Mouse (Mus musculus): ENCODE measurements at regions not wholly inside any gene's neighbourhood (a gene's known extent, or its start where the extent isn't known, plus 50 kb on each side); places are given as distances from the start of the nearest gene placed in this dataset.

- Histone ChIP-seq H3K27ac (no peak overlapping the region), H3K9ac (replicated peaks) (no peak overlapping the region), H3K36me3 (replicated peaks; ENCODE audit: control insufficient read depth, insufficient read depth, low read depth) (no peaks in the 10 kb centered on the region), H3K4me3 (ENCODE audit: insufficient read depth in 1 of 2, low read depth in 2 of 2, low read length in 2 of 2) (no peak overlapping the region), H3K4me2 (ENCODE audit: low read depth) (no peak overlapping the region), H3K9me3 (ENCODE audit: control insufficient read depth, low read length) (no peaks in the 10 kb centered on the region), H3K4me1 (replicated peaks; ENCODE audit: control insufficient read depth in 2 of 2, insufficient read depth in 2 of 2, low read length in 1 of 2) (no peaks in the 10 kb centered on the region; a peak in 1 of 4 replicates), H3K27me3 (ENCODE audit: control insufficient read depth, insufficient read depth, low read length) (no peaks in the 10 kb centered on the region)
- 58% methylated on average over 10 of the region's 10 CpGs for WGBS (ENCODE audit: insufficient replicate concordance)
- no peak for ATAC-seq (ENCODE audit: insufficient read depth)
- DNase-seq (ENCODE audit: low read depth in 3 of 3, low spot score in 3 of 3), result peak; percentile 4 to 7 (median 6)
- TF ChIP-seq EP300 (IDR thresholded peaks at IDR 0.05; ENCODE audit: low read depth) (no peak), CTCF (IDR thresholded peaks at IDR 0.05; ENCODE audit: low read depth) (no peak)
Measured at GRCm38 (mm10) chr4:8309241-8309987, 70.6 kb upstream of the Car8 start.

- Histone ChIP-seq H3K4me1 (replicated peaks; ENCODE audit: control insufficient read depth in 2 of 2, insufficient read depth in 2 of 2, low read length in 1 of 2) (no peaks in the 10 kb centered on the region), H3K4me2 (ENCODE audit: low read depth) (no peak overlapping the region), H3K27me3 (ENCODE audit: control insufficient read depth, insufficient read depth, low read length) (no peaks in the 10 kb centered on the region), H3K4me3 (ENCODE audit: insufficient read depth in 1 of 2, low read depth in 2 of 2, low read length in 2 of 2) (no peak overlapping the region), H3K36me3 (replicated peaks; ENCODE audit: control insufficient read depth, insufficient read depth, low read depth) (no peaks in the 10 kb centered on the region), H3K9ac (replicated peaks) (no peak overlapping the region), H3K27ac (no peak overlapping the region), H3K9me3 (ENCODE audit: control insufficient read depth, low read length) (no peaks in the 10 kb centered on the region)
- ATAC-seq (ENCODE audit: insufficient read depth) (no peak), DNase-seq (ENCODE audit: low read depth in 3 of 3, low spot score in 3 of 3) (no peak)
- 55% methylated on average over 1 of the region's 1 CpGs for WGBS (ENCODE audit: insufficient replicate concordance)
- TF ChIP-seq CTCF (IDR thresholded peaks at IDR 0.05; ENCODE audit: low read depth) (no peak), EP300 (IDR thresholded peaks at IDR 0.05; ENCODE audit: low read depth) (no peak)
Measured at GRCm38 (mm10) chr4:8292563-8292962, 53.7 kb upstream of the Car8 start.

DNA sequence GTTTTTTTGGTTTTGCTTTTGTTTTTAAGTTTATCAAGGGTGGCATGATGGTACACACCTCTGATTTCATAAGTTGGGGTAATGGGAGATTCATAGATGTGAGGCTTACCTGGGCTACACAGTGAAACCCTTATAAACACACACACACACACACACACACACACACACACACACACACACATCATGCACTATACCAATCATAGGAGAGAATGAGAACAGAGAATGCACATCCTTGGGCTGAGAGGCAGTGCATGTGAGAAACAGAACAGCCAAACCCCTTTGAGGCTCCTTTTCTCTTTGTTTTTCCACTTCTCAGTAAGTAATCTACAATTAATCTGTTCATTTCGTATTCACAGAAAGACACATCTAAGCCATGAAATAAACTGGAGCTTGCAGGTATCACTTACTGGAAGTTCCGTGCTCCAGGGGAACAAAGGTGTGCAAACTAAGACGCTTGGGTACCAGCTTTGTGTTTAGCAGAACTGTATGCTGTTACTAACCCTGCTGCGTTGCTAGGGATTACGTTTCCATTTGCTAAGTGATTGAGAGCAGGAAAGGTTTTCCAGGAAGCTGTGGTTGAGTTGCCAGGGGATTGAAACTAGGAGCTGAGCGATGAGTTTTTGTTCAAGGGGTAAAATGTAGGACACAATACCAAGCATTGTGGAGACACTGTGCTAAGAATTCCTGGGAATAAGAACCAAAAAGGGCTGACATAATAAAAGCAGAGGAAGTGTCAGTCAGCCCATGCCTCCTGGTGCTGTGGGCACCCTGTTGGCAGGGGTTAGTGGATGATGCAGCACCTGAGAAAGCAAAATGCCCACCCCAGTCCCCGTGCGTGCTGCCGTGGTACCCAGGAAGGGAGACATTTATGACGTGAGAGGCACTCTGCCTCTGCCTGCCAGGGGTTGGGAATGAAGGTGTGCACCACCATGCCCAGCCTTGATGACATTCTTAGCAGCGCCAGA is 53.0 kb upstream of the Car8 start:
- Histone ChIP-seq H3K27ac (no peak overlapping the region), H3K9me3 (ENCODE audit: control insufficient read depth, low read length) (no peaks in the 10 kb centered on the region), H3K9ac (replicated peaks) (no peak overlapping the region), H3K27me3 (ENCODE audit: control insufficient read depth, insufficient read depth, low read length) (no peaks in the 10 kb centered on the region), H3K36me3 (replicated peaks; ENCODE audit: control insufficient read depth, insufficient read depth, low read depth) (no peaks in the 10 kb centered on the region), H3K4me3 (ENCODE audit: insufficient read depth in 1 of 2, low read depth in 2 of 2, low read length in 2 of 2) (no peak overlapping the region), H3K4me2 (ENCODE audit: low read depth) (no peak overlapping the region), H3K4me1 (replicated peaks; ENCODE audit: control insufficient read depth in 2 of 2, insufficient read depth in 2 of 2, low read length in 1 of 2) (no peaks in the 10 kb centered on the region)
- DNase-seq (ENCODE audit: low read depth in 3 of 3, low spot score in 3 of 3) (no peak), ATAC-seq (ENCODE audit: insufficient read depth) (no peak)
- no peak for TF ChIP-seq EP300 (IDR thresholded peaks at IDR 0.05; ENCODE audit: low read depth)
- no peak for TF ChIP-seq CTCF (IDR thresholded peaks at IDR 0.05; ENCODE audit: low read depth)
- WGBS (ENCODE audit: insufficient replicate concordance), result 41% methylated on average over 11 of the region's 11 CpGs

- DNase-seq (ENCODE audit: low read depth in 3 of 3, low spot score in 3 of 3) (no peak), ATAC-seq (ENCODE audit: insufficient read depth) (no peak)
- WGBS (ENCODE audit: insufficient replicate concordance), result 25% methylated on average over 5 of the region's 5 CpGs
- TF ChIP-seq CTCF (IDR thresholded peaks at IDR 0.05; ENCODE audit: low read depth) (no peak), EP300 (IDR thresholded peaks at IDR 0.05; ENCODE audit: low read depth) (no peak)
- Histone ChIP-seq H3K9ac (replicated peaks) (no peak overlapping the region), H3K4me2 (ENCODE audit: low read depth) (no peak overlapping the region), H3K4me1 (replicated peaks; ENCODE audit: control insufficient read depth in 2 of 2, insufficient read depth in 2 of 2, low read length in 1 of 2) (no peaks in the 10 kb centered on the region), H3K9me3 (ENCODE audit: control insufficient read depth, low read length) (no peaks in the 10 kb centered on the region), H3K27me3 (ENCODE audit: control insufficient read depth, insufficient read depth, low read length) (no peaks in the 10 kb centered on the region), H3K27ac (no peak overlapping the region), H3K36me3 (replicated peaks; ENCODE audit: control insufficient read depth, insufficient read depth, low read depth) (no peaks in the 10 kb centered on the region), H3K4me3 (ENCODE audit: insufficient read depth in 1 of 2, low read depth in 2 of 2, low read length in 2 of 2) (no peak overlapping the region)
Measured at GRCm38 (mm10) chr4:8289901-8290300, 51.1 kb upstream of the Car8 start.

Measured in liver, embryonic 14.5 days (tissue).